Mouse (Mus musculus) heart, postnatal 0 days (tissue): Measurements from ENCODE around the gene Olfr1393.
"Not testable (repeated sequence)": the region's sequence is repeated elsewhere in the genome, so short reads cannot be mapped to it uniquely, and the experiment has no call there.

Source experiments
- CTCF ChIP-seq: IDR thresholded peaks from 2 replicates; pipeline ENCODE4 v1.5.1; 2016; ENCODE audit warnings: antibody characterized with exemption, control low read depth, low read depth
- EP300 ChIP-seq: IDR thresholded peaks from 2 replicates; pipeline ENCODE4 v1.6.1; 2016; ENCODE audit warnings: antibody characterized with exemption, low read depth

- TF ChIP-seq CTCF, EP300: not testable (repeated sequence)
Measured at GRCm38 (mm10) chr11:49308547-49308946, 30.4 kb downstream of the Olfr1393 start.
